Mouse (Mus musculus) ovary, postnatal 10 days (tissue): ENCODE measurements around the gene Tmem161a.
"Not testable (repeated sequence)": the region's sequence is repeated elsewhere in the genome, so short reads cannot be mapped to it uniquely, and the experiment has no call there.

Experiments
- DNase-seq: peaks from one replicate; pipeline ENCODE4 v3.0.0; 2022; ENCODE audit warnings: low spot score

Tmem161a gene

GRCm38 (mm10) chr8:70211275-70211674 lies 39.1 kb downstream of the Tmem161a start:
- no peak for DNase-seq

- DNase-seq = no peak
These were observed 39.6 kb downstream of the Tmem161a start for GRCm38 (mm10) chr8:70211726-70212111.

GRCm38 (mm10) chr8:70212112-70213055 lies 40.2 kb downstream of the Tmem161a start, which contains the start of gene Slc25a42:
TSS of gene Slc25a42 (minus strand) at chr8:70212305.
- DNase-seq = peak; percentile 82

- DNase-seq = no peak
These were observed 42.3 kb downstream of the Tmem161a start for GRCm38 (mm10) chr8:70214411-70214810.

GRCm38 (mm10) chr8:70215092-70215491 lies 42.9 kb downstream of the Tmem161a start:
- no peak for DNase-seq

GRCm38 (mm10) chr8:70216161-70216560 lies 44.0 kb downstream of the Tmem161a start:
- not testable (repeated sequence) for DNase-seq

GRCm38 (mm10) chr8:70216566-70216965 lies 44.4 kb downstream of the Tmem161a start:
- no peak for DNase-seq

- no peak for DNase-seq
These were observed 45.3 kb downstream of the Tmem161a start for GRCm38 (mm10) chr8:70217441-70217840.

- no peak for DNase-seq
These were observed 47.0 kb downstream of the Tmem161a start for GRCm38 (mm10) chr8:70219107-70219684.

- DNase-seq = no peak
These were observed 48.2 kb downstream of the Tmem161a start for GRCm38 (mm10) chr8:70220236-70220840.

- DNase-seq = no peak
These were observed 48.8 kb downstream of the Tmem161a start for GRCm38 (mm10) chr8:70220911-70221310.

GRCm38 (mm10) chr8:70222041-70222440 lies 49.9 kb downstream of the Tmem161a start:
- DNase-seq = no peak

- peak; percentile 36 for DNase-seq
These were observed 51.2 kb downstream of the Tmem161a start for GRCm38 (mm10) chr8:70223341-70223740.

- DNase-seq = no peak
These were observed 55.8 kb downstream of the Tmem161a start for GRCm38 (mm10) chr8:70227997-70228396.

GRCm38 (mm10) chr8:70230837-70231236 lies 58.7 kb downstream of the Tmem161a start:
- no peak for DNase-seq
